Mouse (Mus musculus) thymus, adult 2 months (tissue): ENCODE measurements around the gene Sirt7.

Experiments
- CTCF ChIP-seq: fragments of 200-500 bp; IDR thresholded peaks from 2 replicates; pipeline ENCODE4 v1.5.1; 2012; ENCODE audit warnings: mild to moderate bottlenecking, control low read depth, low read length, moderate library complexity, borderline replicate concordance; ENCODE audit not compliant: control insufficient read depth, poor library complexity, insufficient read depth; ENCODE audit errors: extremely low read depth
- POLR2A ChIP-seq: fragments of 200-500 bp; IDR thresholded peaks from 2 replicates; pipeline ENCODE4 v1.6.1; 2012; ENCODE audit warnings: mild to moderate bottlenecking, low read length, control low read depth, moderate library complexity; ENCODE audit not compliant: control insufficient read depth, poor library complexity, insufficient read depth; ENCODE audit errors: extremely low read depth

DNA sequence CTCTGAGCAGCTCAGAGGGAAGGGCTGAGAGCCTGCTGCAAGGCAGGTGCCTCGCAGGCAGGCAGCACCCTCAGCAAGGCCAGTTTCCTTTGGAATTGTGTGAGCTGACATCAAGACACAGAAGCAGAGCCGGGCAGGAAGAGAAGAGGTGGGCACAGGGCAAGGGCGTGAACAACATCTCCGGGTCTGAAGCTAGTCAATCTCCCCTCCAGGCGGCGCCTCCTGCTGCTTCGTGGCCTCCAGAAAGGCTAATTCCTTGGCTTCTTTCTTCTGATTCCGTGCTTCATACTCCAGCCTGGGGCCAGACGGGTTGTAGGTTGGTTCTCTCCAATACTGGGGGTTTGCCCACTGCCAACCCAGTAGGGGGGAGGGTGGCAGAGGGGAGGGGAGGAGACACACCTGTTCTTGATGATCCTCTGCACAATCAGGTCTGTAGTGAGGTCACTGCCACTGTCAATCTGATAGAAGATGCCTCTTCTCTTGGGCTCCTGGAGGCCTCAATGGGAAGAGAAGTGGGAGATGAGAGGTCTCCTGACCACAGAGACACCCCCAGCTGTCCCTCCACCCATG, 14.5 kb downstream of the Sirt7 start:
- TF ChIP-seq CTCF (no peak), POLR2A (no peak)
